Mouse (Mus musculus) layer of hippocampus, postnatal 10 days (tissue): ENCODE data around the gene Eng. TPM values are rescaled to one million over a fixed set of nuclear protein-coding genes. Genes with fewer than 3 reads are reported as not detected.

Experiments
- DNase-seq, 2 experiments: peaks; one replicate each; pipeline ENCODE4 v3.0.0; 2021; ENCODE audit warnings: low spot score in 2 of 2
- microRNA-seq, 2 experiments: library from miRNA; unstranded; fragments of <30 nt; microRNA quantifications; one replicate each; pipeline ENCODE4 v1.2.0; 2021
- total RNA-seq, 2 experiments: library from RNA; stranded (reverse); gene quantifications; 2 replicates each; pipeline ENCODE4 v1.2.3; 2021

Eng gene
- total RNA-seq, 2 experiments from 2014 or later: 25.9 to 28.2 TPM

- no peak for DNase-seq
Observed at GRCm38 (mm10) chr2:32729547-32729946, 83.2 kb downstream of the Eng start.

GRCm38 (mm10) chr2:32730854-32731253 lies 84.5 kb downstream of the Eng start:
- no peak for DNase-seq

- no peak for DNase-seq
Observed at GRCm38 (mm10) chr2:32731911-32732310, 85.5 kb downstream of the Eng start.

Small RNA genes lying within 50 kb of the gene (microRNA-seq; reads per million reads assigned to microRNA genes)
- 0 reads per million in 2 experiments for gene Gm47291
- 0 reads per million in 2 experiments for gene Mir1954
- gene Mir2861: 0 to 0.20 reads per million in 2 experiments
- 0 to 0.39 reads per million in 2 experiments for gene Mir3960
- 0.89 to 0.98 reads per million in 2 experiments for gene Mir8093

Other genes starting within 250 kb of the Eng start
- gene Naif1, start 196.1 kb upstream of the Eng start, total RNA-seq: 1 to 10 TPM; 3.4 TPM
- 10 to 100 TPM; 46.0 to 48.9 TPM for gene Slc25a25, start 195.2 kb upstream of the Eng start, total RNA-seq
- 10 to 100 TPM; 34.8 to 38.0 TPM for gene Fam102a, start 111.3 kb upstream of the Eng start, total RNA-seq
- 10 to 100 TPM; 69.6 to 88.4 TPM for gene Dpm2, start 75.7 kb upstream of the Eng start, total RNA-seq
- 1 to 10 TPM; 6.4 to 7.1 TPM for gene Pip5kl1, start 71.8 kb upstream of the Eng start, total RNA-seq
- under 1 TPM; 0.45 to 0.64 TPM for gene 9430097D07Rik, start 70.9 kb upstream of the Eng start, total RNA-seq
- 10 to 100 TPM; 41.9 to 47.1 TPM for gene St6galnac4, start 59.5 kb upstream of the Eng start, total RNA-seq
- gene St6galnac6, start 46.9 kb upstream of the Eng start, total RNA-seq: 100 to 1,000 TPM in 1 of 2 experiments, 10 to 100 TPM in 1; 99.1 to 104 TPM
- gene Ak1, start 24.8 kb upstream of the Eng start, total RNA-seq: 100 to 1,000 TPM; 109 TPM
- 10 to 100 TPM; 17.1 to 17.2 TPM for gene Fpgs, start 57.5 kb downstream of the Eng start, total RNA-seq
- 10 to 100 TPM; 86.8 to 92.1 TPM for gene Cdk9, start 66.5 kb downstream of the Eng start, total RNA-seq
- gene Sh2d3c, start 74.5 kb downstream of the Eng start, total RNA-seq: 10 to 100 TPM; 34.7 to 40.3 TPM
- gene 6330409D20Rik, start 94.4 kb downstream of the Eng start, total RNA-seq: 1 to 10 TPM; 2.1 to 3.2 TPM
- gene Tor2a, start 110.6 kb downstream of the Eng start, total RNA-seq: 10 to 100 TPM; 28.9 to 32.9 TPM
- under 1 TPM; 0.71 to 0.94 TPM for gene Ttc16, start 129.0 kb downstream of the Eng start, total RNA-seq
- 10 to 100 TPM in 1 of 2 experiments, 1 to 10 TPM in 1; 5.4 to 11.5 TPM for gene Ptrh1, start 129.2 kb downstream of the Eng start, total RNA-seq
- under 1 TPM; 0.75 to 0.76 TPM for gene Cfap157, start 137.8 kb downstream of the Eng start, total RNA-seq
- 100 to 1,000 TPM; 525 to 547 TPM for gene Stxbp1, start 200.7 kb downstream of the Eng start, total RNA-seq
- 10 to 100 TPM; 22.6 to 26.3 TPM for gene Fam129b, start 229.5 kb downstream of the Eng start, total RNA-seq